Mouse (Mus musculus) E14TG2a.4 (cell line): ENCODE measurements around the gene Plekhg5.

Experiments used
- CTCF ChIP-seq: conservative IDR thresholded peaks from 2 replicates; pipeline ENCODE4 v1.5.1; 2014; ENCODE audit warnings: low read length
- POU5F1 ChIP-seq: IDR thresholded peaks from 2 replicates; pipeline ENCODE4 v1.6.1; 2014; ENCODE audit warnings: low read length, borderline replicate concordance

DNA sequence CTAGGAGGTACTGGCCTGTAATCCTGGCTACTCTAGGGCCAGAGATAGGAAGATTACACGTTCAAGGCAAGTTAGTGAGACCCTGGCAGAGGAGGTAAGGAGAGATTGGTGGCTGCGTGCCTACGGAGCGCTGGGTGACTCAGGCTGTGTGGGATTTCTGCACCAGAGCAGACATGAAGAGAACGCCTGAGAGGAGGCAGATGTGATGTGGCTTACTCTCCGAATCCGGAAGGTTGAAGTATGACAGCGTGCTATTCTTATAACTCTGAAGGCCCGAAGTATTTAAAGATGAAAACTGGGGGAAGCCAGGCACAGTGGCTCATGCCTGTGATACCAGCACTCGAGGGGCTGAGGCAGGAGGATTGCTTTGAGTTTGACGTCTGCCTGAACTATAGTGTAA, 28.2 kb downstream of the Plekhg5 start:
- TF ChIP-seq CTCF (no peak), POU5F1 (no peak)
